ENCODE assay signal across 29 mouse cellular contexts in genomic region chr5:117651238-117651886, GRCm38 (mm10).
DNase-seq lines count a peak whose midpoint lies in the region; ATAC-seq and TF ChIP-seq lines count a peak whose summit lies in the region.
"Had no signal": no experiment of that assay in that cellular context is flagged by ENCODE, and none has a peak within 500 bp of the region (broad histone marks: within the 10 kb centered on the region; RNA-seq: fewer than 3 reads in every experiment).

No protein-coding gene starts in this region.

- H3K4me3 ChIP-seq in hindbrain, embryonic 13.5 days, result no peak overlapping the region
- H3K4me3 ChIP-seq in hindbrain, embryonic 10.5 days, result no peak overlapping the region
- H3K4me3 ChIP-seq in kidney, embryonic 15.5 days (replicated peaks), result no peak overlapping the region
- H3K4me3 ChIP-seq in cerebellum, adult 2 months (replicated peaks; ENCODE audit: insufficient read depth, low read depth, low read length), result no peak overlapping the region
- H3K4me3 ChIP-seq: embryonic facial prominence, embryonic 12.5 days; forebrain, embryonic 15.5 days; heart, embryonic 12.5 days; midbrain, embryonic 10.5 days; midbrain, embryonic 15.5 days had no signal

- 67% methylated on average over 14 of the region's 14 CpGs for WGBS in hindbrain, embryonic 13.5 days
- 88% methylated on average over 14 of the region's 14 CpGs for WGBS in hindbrain, embryonic 10.5 days
- 17% methylated on average over 14 of the region's 14 CpGs for WGBS in kidney, embryonic 15.5 days
- WGBS in cerebellum, adult 2 months, result 91% methylated on average over 14 of the region's 14 CpGs

- H3K4me1 ChIP-seq in hindbrain, embryonic 13.5 days (replicated peaks), result peaks cover 12% of the 10 kb centered on the region; the same call in 1 of the 2 replicates
- H3K4me1 ChIP-seq in hindbrain, embryonic 10.5 days (replicated peaks), result no peaks in the 10 kb centered on the region
- peaks cover 26% of the 10 kb centered on the region for H3K4me1 ChIP-seq in kidney, embryonic 15.5 days
- H3K4me1 ChIP-seq in cerebellum, adult 2 months (ENCODE audit: control insufficient read depth, insufficient read depth, low read length), result peaks cover 6% of the 10 kb centered on the region; the same call in 1 of the 2 replicates
- H3K4me1 ChIP-seq: embryonic facial prominence, embryonic 12.5 days; forebrain, embryonic 15.5 days; midbrain, embryonic 10.5 days; midbrain, embryonic 15.5 days had no signal

- no peak overlapping the region for H3K4me2 ChIP-seq in hindbrain, embryonic 13.5 days
- H3K4me2 ChIP-seq in kidney, embryonic 15.5 days, result peak overlapping the region; percentile 22; the same call in 1 of the 2 replicates
- H3K4me2 ChIP-seq: embryonic facial prominence, embryonic 12.5 days; forebrain, embryonic 15.5 days; heart, embryonic 12.5 days; lung, embryonic 14.5 days; midbrain, embryonic 15.5 days had no signal

- ATAC-seq in hindbrain, embryonic 13.5 days (ENCODE audit: low FRiP score), result no peak; the same call in 1 of the 2 replicates
- peak; percentile 88 for ATAC-seq in kidney, embryonic 15.5 days (replicated peaks; ENCODE audit: low FRiP score)
- ATAC-seq: activated CD4-positive, CD25-positive, alpha-beta regulatory T cell, adult 4 months; forebrain, embryonic 15.5 days; midbrain, embryonic 15.5 days had no signal

- no peaks in the 10 kb centered on the region for H3K27me3 ChIP-seq in hindbrain, embryonic 13.5 days
- no peaks in the 10 kb centered on the region for H3K27me3 ChIP-seq in hindbrain, embryonic 10.5 days (ENCODE audit: insufficient read depth, poor library complexity, severe bottlenecking)
- peaks cover 27% of the 10 kb centered on the region; the same call in 1 of the 2 replicates for H3K27me3 ChIP-seq in kidney, embryonic 15.5 days
- no peaks in the 10 kb centered on the region for H3K27me3 ChIP-seq in cerebellum, adult 2 months (ENCODE audit: control insufficient read depth, insufficient read depth, low read length)
- H3K27me3 ChIP-seq: CH12.LX; embryonic facial prominence, embryonic 12.5 days; forebrain, embryonic 15.5 days; midbrain, embryonic 15.5 days had no signal

- no peaks in the 10 kb centered on the region for H3K9me3 ChIP-seq in hindbrain, embryonic 13.5 days
- H3K9me3 ChIP-seq in hindbrain, embryonic 10.5 days, result no peaks in the 10 kb centered on the region
- no peaks in the 10 kb centered on the region for H3K9me3 ChIP-seq in kidney, embryonic 15.5 days (replicated peaks)
- H3K9me3 ChIP-seq: embryonic facial prominence, embryonic 12.5 days; forebrain, embryonic 15.5 days; heart, embryonic 12.5 days; midbrain, embryonic 10.5 days; midbrain, embryonic 15.5 days had no signal

- TF ChIP-seq CTCF in cerebellum, adult 2 months (IDR thresholded peaks at IDR 0.05; ENCODE audit: borderline replicate concordance, insufficient read depth, low read depth, low read length), result no peak

- H3K9ac ChIP-seq in hindbrain, embryonic 13.5 days, result no peak overlapping the region
- H3K9ac ChIP-seq in kidney, embryonic 15.5 days, result no peak overlapping the region
- H3K9ac ChIP-seq: embryonic facial prominence, embryonic 12.5 days; forebrain, embryonic 15.5 days; heart, embryonic 12.5 days; liver, embryonic 14.5 days; lung, embryonic 14.5 days; midbrain, embryonic 15.5 days had no signal

- TF ChIP-seq POLR2A in cerebellum, adult 2 months (IDR thresholded peaks at IDR 0.05; ENCODE audit: borderline replicate concordance, insufficient read depth, low read length), result no peak

- peak overlapping the region; percentile 58 for H3K27ac ChIP-seq in hindbrain, embryonic 13.5 days
- H3K27ac ChIP-seq in hindbrain, embryonic 10.5 days, result no peak overlapping the region
- peak overlapping the region; percentile 51; the same call in 1 of the 2 replicates for H3K27ac ChIP-seq in kidney, embryonic 15.5 days
- no peak overlapping the region for H3K27ac ChIP-seq in cerebellum, adult 2 months (ENCODE audit: insufficient read depth, low read length)
- H3K27ac ChIP-seq: embryonic facial prominence, embryonic 12.5 days; forebrain, embryonic 15.5 days; liver, embryonic 14.5 days; midbrain, embryonic 10.5 days; midbrain, embryonic 15.5 days had no signal

- DNase-seq in adrenal gland, adult 2 months, result peak; percentile 28
- no peak for DNase-seq in adrenal gland, postnatal 25 days
- no peak for DNase-seq in hindbrain, embryonic 10.5 days (ENCODE audit: low spot score)
- DNase-seq in kidney, adult 18-20 months, result no peak
- peak; percentile 53 for DNase-seq in mesoderm, embryonic 11.5 days (ENCODE audit: low read depth, low spot score)
- DNase-seq in cerebellum, adult 2 months, result no peak
- DNase-seq: adrenal gland, adult 8-10 months; cerebellum, adult 8-10 months; embryo, embryonic 11 days; gastrocnemius, postnatal 25 days; heart, adult 18-20 months; heart, postnatal 4 days; kidney, adult 9 months; liver; lung, embryonic 14.5 days; lung, postnatal 14 days; retina, postnatal 1 day; right cerebral cortex, postnatal 14 days; thymus, postnatal 4 days had no signal

- no peaks in the 10 kb centered on the region for H3K36me3 ChIP-seq in hindbrain, embryonic 13.5 days
- H3K36me3 ChIP-seq in hindbrain, embryonic 10.5 days, result no peaks in the 10 kb centered on the region
- no peaks in the 10 kb centered on the region for H3K36me3 ChIP-seq in kidney, embryonic 15.5 days
- H3K36me3 ChIP-seq: embryonic facial prominence, embryonic 12.5 days; forebrain, embryonic 15.5 days; heart, embryonic 12.5 days; midbrain, embryonic 10.5 days; midbrain, embryonic 15.5 days had no signal

Comparison
In these comparisons a context has a peak if more than half of its experiments do, and no peak if none do; other contexts are left out.
1. DNase-seq: peak in adrenal gland, adult 2 months (single experiment) and mesoderm, embryonic 11.5 days (single experiment); none in adrenal gland, postnatal 25 days (single experiment), hindbrain, embryonic 10.5 days (single experiment), kidney, adult 18-20 months (single experiment) and cerebellum, adult 2 months (0 of 2).
2. H3K27ac ChIP-seq: peak in hindbrain, embryonic 13.5 days (single experiment) and kidney, embryonic 15.5 days (single experiment); none in hindbrain, embryonic 10.5 days (single experiment) and cerebellum, adult 2 months (single experiment).